Mouse (Mus musculus) C2C12 (cell line): Measurements from ENCODE around the gene Olfr685.

Experiments
- CTCF ChIP-seq: IDR thresholded peaks from one replicate; pipeline ENCODE4 v1.5.1; 2011; ENCODE audit not compliant: control insufficient read depth, insufficient read depth, insufficient read length
- MAX ChIP-seq: IDR thresholded peaks from one replicate; pipeline ENCODE4 v1.6.1; 2011; ENCODE audit warnings: mild to moderate bottlenecking, control low read depth
- MYOD1 ChIP-seq: IDR thresholded peaks from one replicate; pipeline ENCODE4 v1.6.1; 2011; ENCODE audit warnings: low read depth; ENCODE audit not compliant: control insufficient read depth, insufficient read length
- USF1 ChIP-seq: IDR thresholded peaks from one replicate; pipeline ENCODE4 v1.6.1; 2011; ENCODE audit warnings: low read depth, mild to moderate bottlenecking, control low read depth, moderate library complexity

DNA sequence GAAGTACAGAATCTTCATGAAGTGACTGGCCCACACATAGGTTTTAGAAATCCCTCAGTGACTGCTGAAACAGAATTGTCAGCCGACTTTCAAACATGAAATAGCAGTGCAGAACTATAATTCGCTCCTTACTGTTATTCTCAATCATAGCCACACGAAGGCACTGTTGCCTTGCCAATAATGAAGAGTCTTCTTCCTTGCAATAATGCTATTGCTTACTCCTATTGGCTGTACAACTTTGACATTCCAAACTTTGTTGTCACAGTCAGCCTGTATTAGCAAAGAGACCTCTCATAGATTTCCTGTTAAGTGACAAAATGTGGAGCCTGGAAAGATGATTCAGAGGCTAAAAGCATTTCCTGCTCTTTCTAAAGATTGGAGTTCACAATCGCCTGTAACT lies 15.0 kb downstream of the Olfr685 start:
- TF ChIP-seq CTCF, result no peak
- no peak for TF ChIP-seq MAX
- TF ChIP-seq USF1, result no peak
- TF ChIP-seq MYOD1, result no peak
